16 mouse cellular contexts compared by ENCODE assay signal in genomic region chr11:44721976-44722375, GRCm38 (mm10).
"Had no signal": no experiment of that assay in that cellular context is flagged by ENCODE, and none has a peak within 500 bp of the region (broad histone marks: within the 10 kb centered on the region; RNA-seq: fewer than 3 reads in every experiment).

No protein-coding gene starts in this region.

- H3K4me3 ChIP-seq: neural tube, embryonic 13.5 days; neural tube, embryonic 15.5 days; stomach, embryonic 15.5 days had no signal

- H3K36me3 ChIP-seq: neural tube, embryonic 13.5 days; neural tube, embryonic 15.5 days; stomach, embryonic 15.5 days had no signal

- H3K9ac ChIP-seq: neural tube, embryonic 13.5 days; neural tube, embryonic 15.5 days; stomach, embryonic 15.5 days had no signal

- H3K4me1 ChIP-seq: stomach, embryonic 15.5 days had no signal

- H3K27ac ChIP-seq: neural tube, embryonic 13.5 days; neural tube, embryonic 15.5 days; stomach, embryonic 15.5 days; stomach, postnatal 0 days had no signal

- H3K9me3 ChIP-seq: neural tube, embryonic 13.5 days; neural tube, embryonic 15.5 days; stomach, embryonic 15.5 days had no signal

- H3K27me3 ChIP-seq: neural tube, embryonic 13.5 days; neural tube, embryonic 15.5 days; stomach, embryonic 15.5 days had no signal

- H3K4me2 ChIP-seq: neural tube, embryonic 13.5 days; neural tube, embryonic 15.5 days; stomach, embryonic 15.5 days had no signal

- DNase-seq: retina, postnatal 1 day; right cerebral cortex, adult 18-20 months; right cerebral cortex, postnatal 14 days; right cerebral cortex, postnatal 25 days; right cerebral cortex, postnatal 4 days; spleen, adult 18-20 months; thymus, adult 18-20 months; thymus, adult 2 months; thymus, postnatal 14 days; thymus, postnatal 25 days; thymus, postnatal 36 days; thymus, postnatal 4 days had no signal
